Mouse (Mus musculus) spleen, adult 18-20 months (tissue): ENCODE data around the gene Eif2b3.

ENCODE experiments used
- DNase-seq, 2 experiments: peaks; one replicate each; pipeline ENCODE4 v3.0.0; 2022; ENCODE audit warnings: mixed read lengths in 2 of 2

The Eif2b3 gene

GRCm38 (mm10) chr4:117095551-117096452 is 76.6 kb downstream of the Eif2b3 start, which contains the start of gene Ptch2:
Gene Ptch2 (plus strand): TSS chr4:117096075.
- no peak for DNase-seq

DNA sequence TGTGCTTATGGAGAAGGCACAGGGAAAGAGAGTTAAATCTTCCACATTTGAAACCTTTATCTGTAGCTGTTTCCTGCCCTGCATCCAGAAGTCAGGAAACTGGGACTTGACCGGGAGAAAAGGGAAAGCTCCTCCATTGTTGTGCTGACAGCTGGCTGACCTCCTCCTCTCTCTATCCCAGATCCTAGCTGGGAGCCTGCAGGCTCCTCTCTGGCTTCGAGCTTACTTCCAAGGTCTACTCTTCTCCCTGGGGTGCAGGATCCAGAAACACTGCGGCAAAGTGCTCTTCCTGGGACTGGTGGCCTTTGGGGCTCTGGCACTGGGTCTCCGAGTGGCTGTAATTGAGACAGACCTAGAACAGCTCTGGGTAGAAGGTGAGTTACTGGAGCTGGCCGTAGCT is 77.5 kb downstream of the Eif2b3 start:
- DNase-seq, result no peak

GRCm38 (mm10) chr4:117097969-117098763 is 79.0 kb downstream of the Eif2b3 start:
- DNase-seq, result no peak

GRCm38 (mm10) chr4:117098764-117099036 is 79.5 kb downstream of the Eif2b3 start:
- DNase-seq, result no peak

- no peak for DNase-seq
Measured at GRCm38 (mm10) chr4:117100036-117100435, 80.8 kb downstream of the Eif2b3 start.

DNA sequence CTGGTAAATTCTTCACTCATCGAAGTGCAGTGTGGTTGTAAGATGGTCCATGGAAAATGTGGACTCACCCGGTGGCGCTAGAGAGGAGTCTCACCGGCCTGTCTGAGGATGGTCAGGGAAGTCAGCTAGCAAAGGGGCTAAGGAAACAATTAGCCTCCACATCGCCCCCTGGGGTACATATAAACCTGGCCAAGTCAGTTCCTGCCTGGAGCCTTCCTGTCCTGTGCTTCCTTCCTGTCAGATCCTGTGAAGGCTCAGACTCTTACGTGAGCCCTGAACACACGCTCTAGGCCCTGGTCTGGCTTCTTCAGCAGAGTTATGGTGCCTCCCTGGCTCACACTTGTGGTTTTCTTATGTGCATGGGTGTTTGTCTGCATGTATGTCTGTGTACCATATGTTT is 82.0 kb downstream of the Eif2b3 start:
- DNase-seq, result no peak

- DNase-seq, result no peak
Measured at GRCm38 (mm10) chr4:117104672-117105071, 85.5 kb downstream of the Eif2b3 start.

GRCm38 (mm10) chr4:117105127-117105526 is 85.9 kb downstream of the Eif2b3 start:
- no peak for DNase-seq

DNA sequence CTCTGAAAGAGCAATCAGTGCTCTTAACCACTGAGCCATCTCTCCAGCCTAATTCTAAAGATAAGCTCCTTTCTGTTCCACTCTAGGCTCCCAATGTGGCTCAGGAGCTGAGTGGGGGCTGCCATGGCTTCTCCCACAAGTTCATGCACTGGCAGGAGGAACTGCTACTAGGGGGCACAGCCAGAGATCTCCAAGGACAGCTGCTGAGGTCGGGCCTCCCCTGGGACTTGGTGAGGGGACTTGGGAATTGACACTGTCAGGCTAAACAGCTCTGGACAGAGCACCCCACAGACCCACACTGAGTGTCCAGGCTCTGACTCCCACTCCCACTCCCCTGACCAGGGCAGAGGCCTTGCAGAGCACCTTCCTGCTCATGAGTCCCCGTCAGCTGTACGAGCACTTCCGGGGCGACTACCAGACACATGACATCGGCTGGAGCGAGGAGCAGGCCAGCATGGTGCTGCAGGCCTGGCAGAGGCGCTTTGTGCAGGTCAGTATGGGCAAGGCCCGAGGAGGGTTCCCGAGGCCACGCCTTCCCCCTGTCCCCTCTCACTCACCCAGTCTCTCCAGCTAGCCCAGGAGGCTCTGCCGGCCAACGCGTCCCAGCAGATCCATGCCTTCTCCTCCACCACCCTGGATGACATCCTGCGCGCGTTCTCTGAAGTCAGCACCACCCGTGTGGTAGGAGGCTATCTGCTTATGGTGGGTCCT is 88.8 kb downstream of the Eif2b3 start:
- DNase-seq, result no peak

GRCm38 (mm10) chr4:117108524-117108849 is 89.3 kb downstream of the Eif2b3 start:
- no peak for DNase-seq

- DNase-seq, result no peak
Measured at GRCm38 (mm10) chr4:117109330-117109729, 90.1 kb downstream of the Eif2b3 start.

DNA sequence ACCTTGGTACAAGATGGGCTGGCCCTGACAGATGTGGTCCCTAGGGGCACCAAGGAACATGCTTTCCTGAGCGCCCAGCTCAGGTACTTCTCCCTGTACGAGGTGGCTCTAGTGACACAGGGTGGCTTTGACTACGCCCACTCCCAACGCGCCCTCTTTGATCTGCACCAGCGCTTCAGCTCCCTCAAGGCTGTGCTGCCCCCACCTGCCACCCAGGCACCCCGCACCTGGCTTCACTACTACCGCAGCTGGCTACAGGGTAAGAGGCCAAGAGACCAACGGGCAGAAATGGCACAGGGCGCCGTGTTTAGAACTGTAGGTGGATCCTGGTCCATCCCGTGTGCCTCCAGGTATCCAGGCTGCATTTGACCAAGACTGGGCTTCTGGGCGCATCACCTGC is 91.0 kb downstream of the Eif2b3 start:
- DNase-seq, result no peak

- no peak for DNase-seq
Measured at GRCm38 (mm10) chr4:117110985-117111384, 91.8 kb downstream of the Eif2b3 start.

GRCm38 (mm10) chr4:117113237-117113636 is 94.0 kb downstream of the Eif2b3 start:
- no peak for DNase-seq

DNA sequence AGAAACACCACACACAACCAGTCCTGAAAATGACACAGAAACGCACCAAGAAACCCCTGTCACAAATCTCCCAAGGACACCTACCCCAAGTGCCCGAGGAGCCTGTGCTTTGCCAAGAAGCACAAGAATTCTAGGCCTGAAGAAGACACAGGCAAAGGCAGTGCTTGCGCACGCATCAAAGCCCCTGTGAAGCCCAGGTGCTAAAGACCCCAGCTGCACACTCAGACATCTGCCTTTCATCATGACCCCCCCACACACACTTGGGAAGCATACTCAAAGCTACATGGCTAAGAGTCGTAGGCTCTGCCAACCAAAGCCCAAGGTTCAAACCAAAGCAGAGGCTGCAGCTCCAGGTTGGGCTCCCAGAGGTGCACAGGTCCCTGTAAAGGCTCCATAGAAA is 96.4 kb downstream of the Eif2b3 start:
- DNase-seq, result no peak

GRCm38 (mm10) chr4:117117931-117118330 is 98.7 kb downstream of the Eif2b3 start:
- no peak for DNase-seq

- DNase-seq, result no peak
Measured at GRCm38 (mm10) chr4:117119636-117120035, 100.4 kb downstream of the Eif2b3 start.

DNA sequence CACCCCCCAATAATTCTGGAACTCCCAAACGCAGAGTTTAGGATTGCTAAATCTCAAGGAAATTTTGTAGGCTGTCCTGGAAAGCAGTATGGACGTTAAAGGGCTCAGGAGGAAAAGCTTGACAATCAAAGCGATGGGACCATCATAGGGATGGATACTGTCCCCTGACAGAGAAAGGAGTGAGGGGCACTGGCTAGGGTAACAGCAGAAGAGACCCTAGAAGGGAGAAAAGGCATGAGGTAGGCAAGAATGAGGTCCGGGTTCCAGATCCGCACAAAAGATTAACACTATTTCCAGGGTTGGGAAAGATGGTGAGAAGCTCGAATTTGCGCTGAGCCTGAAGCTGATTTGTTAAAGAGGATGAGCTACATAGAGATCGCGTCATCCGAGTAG is 100.8 kb downstream of the Eif2b3 start:
- DNase-seq, result no peak

- DNase-seq, result peak; percentile 80 to 90
Measured at GRCm38 (mm10) chr4:117120445-117121414, 101.5 kb downstream of the Eif2b3 start.

- no peak for DNase-seq
Measured at GRCm38 (mm10) chr4:117122209-117122608, 103.0 kb downstream of the Eif2b3 start.

- DNase-seq, result no peak
Measured at GRCm38 (mm10) chr4:117123546-117124217, 104.5 kb downstream of the Eif2b3 start.

DNA sequence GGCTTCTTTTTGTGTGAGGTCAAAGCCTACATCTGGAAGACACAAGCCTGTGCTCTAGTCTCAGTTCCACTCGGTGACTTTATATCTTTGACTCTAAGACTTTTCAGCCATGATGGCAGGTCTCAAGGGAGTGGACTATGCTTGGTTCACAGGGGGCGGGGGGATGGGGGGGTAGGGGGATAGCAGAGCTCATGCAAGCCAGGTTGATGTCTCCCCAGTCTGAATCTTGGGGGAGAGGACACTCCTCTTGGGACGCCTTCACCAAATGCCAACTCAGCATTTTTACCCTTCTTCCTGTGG is 105.0 kb downstream of the Eif2b3 start:
- no peak for DNase-seq
